Comparison of ENCODE assay signal across 8 mouse cellular contexts in the genomic region with DNA sequence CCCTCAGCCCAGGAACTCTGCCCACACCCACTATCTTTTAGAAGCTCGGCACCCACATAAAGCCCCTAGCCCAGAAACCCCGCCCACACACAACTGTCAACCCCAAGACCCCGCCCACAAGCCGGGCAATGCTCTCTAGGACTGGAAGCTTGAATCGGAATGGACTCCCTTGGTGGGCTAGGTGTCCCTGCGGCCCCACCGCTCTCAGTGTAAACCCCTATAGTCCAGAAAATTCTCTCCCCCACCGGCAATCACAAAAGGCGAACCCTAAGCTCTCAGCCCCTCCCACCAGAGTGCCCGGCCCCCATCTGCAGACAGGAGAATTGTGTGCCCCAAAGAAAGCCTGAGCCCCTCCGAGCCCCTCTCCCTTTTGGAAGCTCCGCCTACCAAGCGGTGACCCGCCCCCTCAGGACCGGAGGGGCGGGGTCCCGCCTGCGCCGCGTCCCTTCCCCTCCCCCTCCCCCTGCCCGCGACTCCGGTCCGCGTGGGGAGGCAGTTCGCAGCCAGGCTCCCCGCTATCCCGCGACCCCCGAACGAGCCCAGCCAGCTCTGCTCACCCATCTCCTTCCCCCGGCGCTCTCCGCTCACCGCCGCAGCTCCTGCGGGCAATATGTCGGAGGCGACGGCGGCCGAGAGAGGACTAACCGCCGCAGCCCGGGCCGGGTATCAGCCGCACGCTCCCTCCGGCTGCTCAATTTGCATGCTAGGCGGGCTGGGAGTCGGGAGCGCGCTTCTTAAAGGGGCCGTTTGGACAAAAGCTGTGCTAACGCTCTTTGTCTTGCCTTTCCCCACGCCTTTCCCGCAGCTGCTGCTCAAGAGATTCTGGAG. TPM values are rescaled to one million over a fixed set of nuclear protein-coding genes. Genes with fewer than 3 reads are reported as not detected.
DNase-seq lines count a peak whose midpoint lies in the region; ATAC-seq and TF ChIP-seq lines count a peak whose summit lies in the region.

Gene Tmem39b (minus strand): TSS at position 681 of the 828 bp plus-strand sequence.

- peaks cover 36% of the 10 kb centered on the region for H3K36me3 ChIP-seq in heart, embryonic 10.5 days
- peaks cover 29% of the 10 kb centered on the region for H3K36me3 ChIP-seq in kidney, embryonic 15.5 days

- peak; percentile 89 for ATAC-seq in kidney, embryonic 15.5 days (replicated peaks; ENCODE audit: low FRiP score)
- ATAC-seq in monocyte, adult 5-6 weeks (replicated peaks; ENCODE audit: insufficient number of reproducible peaks, low FRiP score, low TSS enrichment, poor library complexity, severe bottlenecking): peak; percentile 83

- H3K9me3 ChIP-seq in heart, embryonic 10.5 days: no peaks in the 10 kb centered on the region
- H3K9me3 ChIP-seq in kidney, embryonic 15.5 days (replicated peaks): no peaks in the 10 kb centered on the region

- TF ChIP-seq CTCF in bone marrow macrophage, adult 2 months (IDR thresholded peaks at IDR 0.05; ENCODE audit: low read depth, low read length): no peak
- TF ChIP-seq CTCF in embryonic fibroblast, embryonic 13.5 days (IDR thresholded peaks at IDR 0.05; ENCODE audit: borderline replicate concordance, insufficient read depth, low read length): no peak

- peaks cover 14% of the 10 kb centered on the region for H3K4me1 ChIP-seq in bone marrow macrophage, adult 2 months (ENCODE audit: control insufficient read depth, insufficient read depth, low read length)
- H3K4me1 ChIP-seq in embryonic fibroblast, embryonic 13.5 days (ENCODE audit: control insufficient read depth, insufficient read depth, low read length): no peaks in the 10 kb centered on the region
- peaks cover 20% of the 10 kb centered on the region for H3K4me1 ChIP-seq in heart, embryonic 10.5 days
- H3K4me1 ChIP-seq in kidney, embryonic 15.5 days: peaks cover 31% of the 10 kb centered on the region

- no peaks in the 10 kb centered on the region for H3K27me3 ChIP-seq in heart, embryonic 10.5 days (ENCODE audit: insufficient read depth, poor library complexity, severe bottlenecking)
- H3K27me3 ChIP-seq in kidney, embryonic 15.5 days: no peaks in the 10 kb centered on the region

- peak; percentile 95 for DNase-seq in A20 (ENCODE audit: low read depth, low spot score)
- peak; percentile 97 for DNase-seq in heart, embryonic 10.5 days (ENCODE audit: low spot score)
- peak; percentile 92 for DNase-seq in liver
- peak; percentile 87 to 93 for DNase-seq in spleen, postnatal 4 days (ENCODE audit: low spot score in 2 of 2)

- H3K4me2 ChIP-seq in kidney, embryonic 15.5 days: peak within 1 kb of the TSS; percentile 78

- H3K4me3 ChIP-seq in bone marrow macrophage, adult 2 months (ENCODE audit: insufficient read depth, low read length): peak within 1 kb of the TSS; percentile 79
- peak within 1 kb of the TSS; percentile 77 for H3K4me3 ChIP-seq in embryonic fibroblast, embryonic 13.5 days (ENCODE audit: insufficient read depth, low read length)
- H3K4me3 ChIP-seq in heart, embryonic 10.5 days: peak within 1 kb of the TSS; percentile 74
- H3K4me3 ChIP-seq in kidney, embryonic 15.5 days (replicated peaks): peak within 1 kb of the TSS; percentile 66

- peak within 1 kb of the TSS; percentile 56 for H3K27ac ChIP-seq in bone marrow macrophage, adult 2 months (ENCODE audit: insufficient read depth, low read depth, low read length)
- peak within 1 kb of the TSS; percentile 58 for H3K27ac ChIP-seq in embryonic fibroblast, embryonic 13.5 days (ENCODE audit: insufficient read depth, low read length)
- H3K27ac ChIP-seq in heart, embryonic 10.5 days: peak within 1 kb of the TSS; percentile 92
- H3K27ac ChIP-seq in kidney, embryonic 15.5 days: peak within 1 kb of the TSS; percentile 91

- H3K9ac ChIP-seq in kidney, embryonic 15.5 days: peak within 1 kb of the TSS; percentile 71

- no peak for TF ChIP-seq POLR2A in bone marrow macrophage, adult 2 months (IDR thresholded peaks at IDR 0.05; ENCODE audit: borderline replicate concordance, low read depth, low read length)
- peak; percentile 54 for TF ChIP-seq POLR2A in embryonic fibroblast, embryonic 13.5 days (IDR thresholded peaks at IDR 0.05; ENCODE audit: low read depth, low read length)

- WGBS in heart, embryonic 10.5 days: 1% methylated on average over 46 of the region's 57 CpGs
- WGBS in kidney, embryonic 15.5 days: under 1% methylated on average over 53 of the region's 57 CpGs

RNA-seq across cellular contexts. Expression of gene Tmem39b, which starts in this region (rescaled TPM):
- polyA plus RNA-seq in bone marrow macrophage, adult 2 months (2012; ENCODE audit: insufficient read depth, insufficient read length, missing spikeins): 10.7 and 12.8 TPM in 2 replicates
- polyA plus RNA-seq in embryonic fibroblast, embryonic 13.5 days (2011; ENCODE audit: insufficient read length, low read depth, missing spikeins): 15.4 and 19.1 TPM in 2 replicates
- 8.2 and 12.2 TPM in 2 replicates for polyA plus RNA-seq in heart, embryonic 10.5 days (2016; fragmentation: Nextera tagmentation; extraction: Ambion mirVana)
- 20.2 and 21.6 TPM in 2 replicates for polyA plus RNA-seq in kidney, embryonic 15.5 days (2015; fragmentation: Nextera tagmentation; extraction: Ambion mirVana)
- total RNA-seq in monocyte, adult 5-6 weeks (2017): 4.0 to 6.4 TPM (median 4.1 TPM) in 3 replicates

Comparison
In these comparisons a context has a peak if more than half of its experiments do, and no peak if none do; other contexts are left out.
1. Peak in every context shown above with its lines: DNase-seq, ATAC-seq, H3K4me3 ChIP-seq and H3K27ac ChIP-seq.